Mouse (Mus musculus) embryonic facial prominence, embryonic 12.5 days (tissue): ENCODE measurements at regions not wholly inside any gene's neighbourhood (a gene's known extent, or its start where the extent isn't known, plus 50 kb on each side); places are given as distances from the start of the nearest gene placed in this dataset.
"Not testable (repeated sequence)": the region's sequence is repeated elsewhere in the genome, so short reads cannot be mapped to it uniquely, and the experiment has no call there.

Experiments
- ATAC-seq: fragments of 200-750 bp; cut with Nextera tagmentation; 2 replicates; pipeline ENCODE4 v1.8.0; 2017; ENCODE audit not compliant: insufficient number of reproducible peaks, insufficient read depth, low FRiP score, low TSS enrichment
- H3K27ac ChIP-seq: fragments of 300-500 bp; sonication (generic); 2 replicates; pipeline ENCODE4 v1.5.1; 2016; ENCODE audit warnings: mild to moderate bottlenecking
- H3K27me3 ChIP-seq: fragments of 300-500 bp; sonication (generic); 2 replicates; pipeline ENCODE4 v1.6.1; 2016; ENCODE audit warnings: mild to moderate bottlenecking, moderate library complexity
- H3K36me3 ChIP-seq: fragments of 300-500 bp; sonication (generic); 2 replicates; pipeline ENCODE4 v1.6.1; 2016; ENCODE audit warnings: mild to moderate bottlenecking
- H3K4me1 ChIP-seq: fragments of 300-500 bp; sonication (generic); 2 replicates; pipeline ENCODE4 v1.6.1; 2016
- H3K4me2 ChIP-seq: fragments of 300-500 bp; sonication (generic); replicated peaks from 2 replicates; pipeline ENCODE4 v1.6.1; 2016; ENCODE audit warnings: mild to moderate bottlenecking, moderate library complexity
- H3K4me3 ChIP-seq: fragments of 300-500 bp; sonication (generic); 2 replicates; pipeline ENCODE4 v1.5.1; 2016; ENCODE audit warnings: mild to moderate bottlenecking
- H3K9ac ChIP-seq: fragments of 300-500 bp; sonication (generic); 2 replicates; pipeline ENCODE4 v1.6.1; 2016; ENCODE audit warnings: mild to moderate bottlenecking, moderate library complexity
- H3K9me3 ChIP-seq: fragments of 300-500 bp; sonication (generic); 2 replicates; pipeline ENCODE4 v1.6.1; 2016; ENCODE audit warnings: mild to moderate bottlenecking, moderate library complexity
- WGBS: fragments of 180-500 bp; shearing (Covaris S2); methylation state at CpG from one replicate; pipeline ENCODE4 v1.1.7; 2016; 5-methylcytosine and 5-hydroxymethylcytosine counted together

DNA sequence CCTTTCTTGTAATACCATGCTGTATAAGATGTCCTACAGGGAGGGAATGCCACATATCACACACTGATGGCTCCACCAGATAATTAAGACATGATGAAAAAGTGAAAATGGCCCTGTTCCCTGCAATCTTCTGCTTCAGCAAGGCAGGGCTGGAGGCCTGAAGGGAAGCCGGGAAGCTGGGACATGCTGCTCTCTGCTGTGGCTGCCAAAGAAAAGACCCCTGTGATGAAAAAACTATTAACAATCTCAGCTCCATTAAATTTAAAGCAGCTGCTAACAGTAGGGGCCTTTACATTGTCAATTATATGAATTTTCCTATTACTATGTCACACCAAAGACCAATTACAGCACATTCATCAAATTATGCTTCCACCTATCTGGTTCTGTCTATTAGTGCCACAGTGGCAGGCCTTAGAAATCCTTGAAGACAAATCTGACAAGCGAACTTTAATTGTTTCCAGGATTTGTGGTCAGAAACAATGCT lies 239.8 kb downstream of the Gm11232 start:
- Histone ChIP-seq H3K9ac (no peak overlapping the region), H3K9me3 (no peaks in the 10 kb centered on the region), H3K36me3 (no peaks in the 10 kb centered on the region), H3K4me1 (no peaks in the 10 kb centered on the region), H3K4me3 (no peak overlapping the region), H3K27ac (no peak overlapping the region), H3K27me3 (no peaks in the 10 kb centered on the region), H3K4me2 (no peak overlapping the region)
- WGBS = 35% methylated on average over 2 of the region's 2 CpGs
- ATAC-seq = peak; percentile 72

DNA sequence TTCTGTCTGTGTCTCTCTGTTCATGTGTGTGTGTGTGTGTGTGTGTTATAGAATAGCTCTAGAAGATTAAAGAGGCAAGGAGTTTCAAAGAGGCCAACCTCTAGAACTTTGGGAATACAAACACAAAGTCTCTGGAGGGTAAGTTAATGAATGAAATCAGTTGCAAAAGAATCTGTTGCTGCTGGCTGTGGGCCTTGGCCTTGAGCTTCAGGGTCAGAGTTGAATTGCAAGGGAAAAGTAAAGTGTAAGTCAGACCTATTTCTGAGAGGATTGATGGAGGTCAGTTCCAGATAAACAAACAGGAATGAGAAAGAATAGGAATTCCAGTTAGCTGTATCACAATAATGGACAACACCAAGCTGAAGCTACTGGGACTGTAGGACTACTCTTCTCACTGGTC lies 250.9 kb downstream of the Gm11232 start:
- no peak overlapping the region for H3K9ac ChIP-seq
- H3K27me3 ChIP-seq = no peaks in the 10 kb centered on the region
- no peak overlapping the region for H3K27ac ChIP-seq
- no peaks in the 10 kb centered on the region for H3K9me3 ChIP-seq
- H3K4me1 ChIP-seq = no peaks in the 10 kb centered on the region
- H3K4me3 ChIP-seq = no peak overlapping the region
- ATAC-seq = no peak
- no peaks in the 10 kb centered on the region for H3K36me3 ChIP-seq
- no peak overlapping the region for H3K4me2 ChIP-seq

DNA sequence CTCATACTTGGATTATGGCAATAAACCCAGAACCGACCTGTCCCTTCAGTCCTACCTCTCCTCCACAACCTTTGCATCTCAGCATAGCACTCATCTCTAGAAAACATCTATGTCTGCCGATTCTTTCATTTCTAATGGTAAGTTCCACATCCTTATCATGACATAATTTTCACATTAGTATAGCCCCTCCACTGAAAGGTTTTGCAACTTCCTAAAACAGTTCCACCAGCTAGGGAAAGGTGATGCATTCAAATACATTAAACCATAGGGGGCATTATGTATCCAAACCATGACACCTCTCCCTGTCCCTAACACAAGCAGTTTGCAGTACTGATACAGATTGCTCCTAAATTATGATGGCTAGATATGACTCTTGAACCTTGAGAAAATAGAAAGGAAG lies 268.0 kb downstream of the Gm11232 start:
- no peak for ATAC-seq
- whole genome bisulfite sequencing = 85% methylated on average over 2 of the region's 2 CpGs
- no peak overlapping the region for H3K9ac ChIP-seq
- no peaks in the 10 kb centered on the region for H3K36me3 ChIP-seq
- H3K9me3 ChIP-seq = no peaks in the 10 kb centered on the region
- no peak overlapping the region for H3K4me2 ChIP-seq
- peaks cover 4% of the 10 kb centered on the region for H3K4me1 ChIP-seq
- H3K27me3 ChIP-seq = no peaks in the 10 kb centered on the region
- no peak overlapping the region for H3K4me3 ChIP-seq
- no peak overlapping the region for H3K27ac ChIP-seq

DNA sequence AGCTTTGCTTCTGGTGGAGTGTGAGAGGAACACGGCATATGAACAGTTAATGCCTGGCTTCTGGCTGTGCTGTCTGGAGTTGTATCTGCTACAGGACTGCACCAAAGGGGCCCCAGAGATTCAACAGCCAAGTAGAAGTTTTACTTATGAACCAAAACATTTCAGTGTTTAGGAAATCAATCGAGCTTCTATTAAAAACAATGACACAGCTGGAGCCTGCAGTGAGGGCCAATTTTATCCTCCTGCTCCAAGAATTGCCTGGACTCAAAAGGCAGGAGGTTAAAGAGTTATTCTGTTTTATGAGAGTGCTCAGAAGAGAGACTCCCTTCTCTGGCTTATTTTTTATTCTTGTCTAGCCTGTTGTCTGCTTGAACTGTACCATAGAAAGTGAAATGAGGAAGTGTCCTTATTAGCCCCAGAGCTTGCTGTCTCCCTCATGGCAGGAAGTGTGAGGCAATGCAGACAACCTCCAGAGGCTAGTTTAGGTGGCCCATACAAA lies 269.1 kb downstream of the Gm11232 start:
- no peak overlapping the region for H3K27ac ChIP-seq
- ATAC-seq = no peak

DNA sequence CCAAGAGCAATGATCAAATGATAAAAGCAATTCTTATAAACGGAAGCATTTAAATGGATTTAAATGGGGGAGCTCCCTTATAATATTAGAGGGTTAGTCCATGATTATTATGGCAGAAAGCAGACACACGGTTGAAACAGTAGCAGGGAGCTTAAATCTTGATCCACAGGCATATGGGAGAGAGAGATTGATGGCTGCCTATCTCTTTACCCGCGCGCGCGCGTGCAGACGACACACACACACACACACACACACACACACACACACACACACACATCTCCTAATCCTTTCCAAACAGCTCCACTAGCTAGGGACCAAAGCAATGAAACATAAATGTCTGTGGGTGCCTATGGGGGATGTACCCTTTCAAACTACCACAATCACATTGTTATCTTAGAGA lies 269.7 kb downstream of the Gm11232 start:
- H3K9ac ChIP-seq = no peak overlapping the region
- H3K4me2 ChIP-seq = no peak overlapping the region
- no peak overlapping the region for H3K4me3 ChIP-seq
- H3K9me3 ChIP-seq = no peaks in the 10 kb centered on the region
- ATAC-seq = no peak
- no peaks in the 10 kb centered on the region for H3K27me3 ChIP-seq
- peaks cover 4% of the 10 kb centered on the region for H3K4me1 ChIP-seq
- no peaks in the 10 kb centered on the region for H3K36me3 ChIP-seq
- H3K27ac ChIP-seq = no peak overlapping the region
- 92% methylated on average over 9 of the region's 9 CpGs for WGBS

More for the DNA sequence above, 269.1 kb downstream of the Gm11232 start:
- Histone ChIP-seq H3K27me3 (no peaks in the 10 kb centered on the region), H3K4me1 (peaks cover 4% of the 10 kb centered on the region), H3K36me3 (no peaks in the 10 kb centered on the region), H3K4me3 (no peak overlapping the region), H3K4me2 (no peak overlapping the region), H3K9me3 (no peaks in the 10 kb centered on the region), H3K9ac (no peak overlapping the region)
- WGBS = 34% methylated on average over 2 of the region's 2 CpGs

DNA sequence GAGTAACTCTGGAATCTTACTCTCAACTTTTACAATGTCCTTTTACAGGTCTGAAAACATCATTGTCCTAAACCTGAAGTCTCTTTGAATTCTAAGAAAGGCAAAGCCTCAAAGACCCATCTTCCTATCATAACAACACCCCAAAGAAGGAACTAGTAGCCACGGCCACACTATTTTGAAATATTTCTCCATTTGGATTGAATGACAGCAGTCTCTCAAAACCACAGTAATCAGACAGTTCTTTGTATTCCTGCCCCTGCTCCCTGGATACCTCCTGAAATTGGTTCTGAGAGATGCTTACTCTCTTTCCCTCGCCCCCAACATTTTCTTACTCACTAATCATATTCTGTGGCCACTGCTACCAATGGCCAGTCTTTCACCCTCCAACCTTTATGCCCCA lies 276.8 kb downstream of the Gm11232 start:
- H3K4me1 ChIP-seq = no peaks in the 10 kb centered on the region
- H3K4me3 ChIP-seq = no peak overlapping the region
- no peak for ATAC-seq
- no peak overlapping the region for H3K27ac ChIP-seq
- H3K9ac ChIP-seq = no peak overlapping the region
- H3K9me3 ChIP-seq = no peaks in the 10 kb centered on the region
- H3K27me3 ChIP-seq = no peaks in the 10 kb centered on the region
- 62% methylated on average over 2 of the region's 2 CpGs for WGBS
- no peaks in the 10 kb centered on the region for H3K36me3 ChIP-seq
- H3K4me2 ChIP-seq = no peak overlapping the region

DNA sequence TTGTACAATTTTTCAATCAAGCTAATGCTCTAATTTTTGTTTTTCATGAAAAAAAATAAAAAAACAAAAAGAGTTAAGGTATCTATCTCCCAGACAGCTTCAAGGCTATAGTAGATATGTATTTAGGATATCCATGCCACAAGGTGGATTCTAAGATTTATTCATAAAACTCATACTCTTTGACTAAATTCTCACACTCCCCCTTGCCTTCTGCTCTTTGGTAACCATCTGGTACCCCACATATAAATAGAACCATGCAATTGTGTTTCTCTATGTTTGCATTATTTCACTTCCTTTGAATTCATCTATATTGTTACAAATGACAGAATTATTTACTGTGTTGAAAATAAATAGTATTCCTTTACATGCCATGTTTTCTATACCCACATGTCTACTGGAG lies 287.2 kb downstream of the Gm11232 start:
- no peak overlapping the region for H3K9ac ChIP-seq
- H3K36me3 ChIP-seq = no peaks in the 10 kb centered on the region
- no peaks in the 10 kb centered on the region for H3K4me1 ChIP-seq

DNA sequence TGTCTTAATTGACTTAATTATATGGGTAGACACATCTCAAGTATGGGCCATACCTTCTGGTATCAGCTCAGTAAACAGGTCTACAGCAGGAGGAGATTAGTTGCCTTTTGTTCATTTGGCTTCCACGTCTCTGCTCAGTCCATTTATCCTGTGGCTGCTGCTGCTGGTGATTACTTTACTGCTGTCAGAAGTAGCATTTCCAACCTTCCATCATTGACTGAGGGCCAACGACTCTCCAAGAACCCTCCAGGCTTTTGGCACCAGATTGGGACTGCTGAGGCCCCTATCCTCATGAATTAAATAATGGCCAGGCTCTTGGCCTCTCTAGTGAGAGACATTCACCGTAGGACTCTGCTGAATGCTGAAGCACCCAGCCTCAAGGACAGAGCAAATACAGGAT lies 303.0 kb downstream of the Gm11232 start:
- peaks cover 3% of the 10 kb centered on the region; the same call in 1 of the 2 replicates for H3K4me1 ChIP-seq
- no peaks in the 10 kb centered on the region for H3K27me3 ChIP-seq
- no peak overlapping the region for H3K4me2 ChIP-seq
- H3K27ac ChIP-seq = no peak overlapping the region
- H3K9ac ChIP-seq = no peak overlapping the region
- H3K9me3 ChIP-seq = no peaks in the 10 kb centered on the region
- no peaks in the 10 kb centered on the region for H3K36me3 ChIP-seq
- no peak for ATAC-seq
- H3K4me3 ChIP-seq = no peak overlapping the region
- 55% methylated on average over 3 of the region's 3 CpGs for WGBS

More for the DNA sequence above, 287.2 kb downstream of the Gm11232 start:
- no peaks in the 10 kb centered on the region for H3K9me3 ChIP-seq
- H3K4me2 ChIP-seq = no peak overlapping the region
- ATAC-seq = no peak
- H3K27ac ChIP-seq = no peak overlapping the region
- no peaks in the 10 kb centered on the region for H3K27me3 ChIP-seq
- H3K4me3 ChIP-seq = no peak overlapping the region

DNA sequence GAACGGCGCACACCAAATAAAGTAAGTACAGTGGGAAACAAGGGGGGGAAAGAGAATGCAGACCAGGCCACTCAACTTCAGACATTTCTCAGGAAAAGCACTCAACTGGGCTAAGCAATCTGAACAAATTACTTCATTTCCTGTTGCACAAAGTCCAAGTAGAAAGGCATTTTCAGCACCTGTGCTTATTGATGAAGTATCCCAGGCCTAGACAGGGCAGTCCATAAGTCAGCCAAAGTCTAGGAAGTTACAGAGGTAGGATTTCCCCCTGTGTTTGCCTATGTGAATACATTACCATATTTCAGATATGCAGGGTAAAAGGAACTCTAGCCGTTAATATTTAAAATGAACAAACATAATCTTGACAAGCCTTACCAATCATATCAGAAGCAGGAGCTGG lies 304.3 kb downstream of the Gm11232 start:
- H3K4me3 ChIP-seq = no peak overlapping the region
- H3K9ac ChIP-seq = no peak overlapping the region
- H3K27ac ChIP-seq = no peak overlapping the region
- H3K27me3 ChIP-seq = no peaks in the 10 kb centered on the region
- H3K36me3 ChIP-seq = no peaks in the 10 kb centered on the region
- peaks cover 3% of the 10 kb centered on the region; the same call in 1 of the 2 replicates for H3K4me1 ChIP-seq
- 72% methylated on average over 3 of the region's 3 CpGs for WGBS
- no peaks in the 10 kb centered on the region for H3K9me3 ChIP-seq
- 0 out of 2 replicates have a peak, but pooled peaks have one; percentile 47 for ATAC-seq
- no peak overlapping the region for H3K4me2 ChIP-seq

DNA sequence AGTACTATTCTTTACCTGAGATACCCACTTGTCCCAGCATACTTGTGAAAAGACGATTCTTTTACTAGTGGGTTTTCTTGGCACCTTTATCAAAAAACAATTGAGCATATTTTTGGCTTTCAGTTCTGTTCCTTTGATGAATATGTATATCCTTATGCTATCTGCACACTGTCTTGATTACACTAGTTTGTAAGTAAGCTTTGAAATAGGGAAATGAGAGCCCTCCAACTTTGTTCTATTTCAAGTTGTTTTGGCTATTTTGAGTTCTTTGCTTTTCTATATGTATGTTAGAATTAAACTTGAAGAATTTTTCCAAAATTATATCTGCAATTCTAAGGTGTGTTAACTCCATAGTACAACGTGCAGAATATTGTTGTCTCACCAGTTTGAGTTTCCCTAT lies 311.3 kb downstream of the Gm11232 start:
- no peak for ATAC-seq
- Histone ChIP-seq H3K4me2 (no peak overlapping the region), H3K9me3 (no peaks in the 10 kb centered on the region), H3K4me1 (no peaks in the 10 kb centered on the region), H3K36me3 (no peaks in the 10 kb centered on the region), H3K27ac (no peak overlapping the region), H3K9ac (no peak overlapping the region), H3K27me3 (no peaks in the 10 kb centered on the region), H3K4me3 (no peak overlapping the region)
- WGBS = 90% methylated on average over 2 of the region's 2 CpGs

DNA sequence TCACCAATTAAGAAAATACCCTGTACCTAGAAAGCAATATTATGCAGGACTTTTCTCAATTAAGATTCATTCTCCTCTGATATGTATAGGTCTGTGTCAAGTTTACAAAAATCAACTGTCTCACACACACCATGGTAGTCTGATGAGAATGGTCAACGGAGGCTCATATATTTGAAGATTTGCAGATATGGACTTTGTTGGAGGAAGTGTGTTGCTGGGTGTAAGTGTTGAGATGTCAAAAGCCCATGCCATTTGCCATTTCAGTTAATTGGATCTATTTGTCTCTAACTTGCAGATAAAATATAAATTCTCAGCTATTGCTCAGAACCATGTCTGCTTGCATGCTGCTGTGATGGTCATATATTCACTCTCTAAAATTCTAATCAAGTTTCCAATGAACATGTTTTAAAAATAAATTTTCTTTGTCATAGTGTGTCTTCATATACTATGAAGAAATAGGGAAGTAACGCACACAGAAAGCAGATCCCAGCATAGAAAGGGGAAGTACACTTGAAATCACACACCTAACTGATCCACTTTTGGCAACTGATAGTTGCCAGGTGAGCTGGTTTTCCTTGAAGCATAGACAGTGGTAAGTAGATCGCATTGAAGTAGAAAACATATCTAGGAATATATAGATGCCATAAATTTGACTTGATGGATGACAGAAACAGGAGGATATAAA lies 326.4 kb downstream of the Gm11232 start:
- no peaks in the 10 kb centered on the region for H3K4me1 ChIP-seq
- H3K4me3 ChIP-seq = no peak overlapping the region
- no peak overlapping the region for H3K9ac ChIP-seq
- no peaks in the 10 kb centered on the region for H3K9me3 ChIP-seq
- WGBS = 92% methylated on average over 3 of the region's 3 CpGs
- no peaks in the 10 kb centered on the region for H3K27me3 ChIP-seq
- H3K36me3 ChIP-seq = no peaks in the 10 kb centered on the region
- no peak overlapping the region for H3K27ac ChIP-seq
- ATAC-seq = no peak
- H3K4me2 ChIP-seq = no peak overlapping the region

DNA sequence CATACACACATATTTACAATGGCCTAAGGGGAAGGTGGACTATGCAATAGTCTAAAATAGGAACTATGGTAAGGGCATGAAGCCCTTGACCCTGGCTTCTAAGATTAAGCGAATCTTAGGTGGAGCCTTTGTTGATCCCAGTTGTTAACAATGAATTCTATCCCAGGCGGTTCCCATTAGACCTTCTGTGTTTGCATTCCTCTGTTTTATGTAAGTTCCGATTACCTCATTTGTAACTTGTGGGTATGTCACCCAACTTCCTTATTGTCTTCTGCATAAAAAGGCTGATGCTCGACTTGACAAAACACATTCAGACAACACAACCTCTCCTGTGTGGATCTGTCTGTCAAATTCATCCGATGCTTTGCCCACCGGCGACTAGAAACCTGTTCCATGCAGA lies 335.6 kb downstream of the Gm11232 start:
- not testable (repeated sequence) for H3K9ac ChIP-seq, H3K4me3 ChIP-seq, ATAC-seq, H3K4me1 ChIP-seq, H3K9me3 ChIP-seq, H3K36me3 ChIP-seq, H3K4me2 ChIP-seq, H3K27ac ChIP-seq, H3K27me3 ChIP-seq
- WGBS = 90% methylated on average over 7 of the region's 7 CpGs
